In the genomic region with DNA sequence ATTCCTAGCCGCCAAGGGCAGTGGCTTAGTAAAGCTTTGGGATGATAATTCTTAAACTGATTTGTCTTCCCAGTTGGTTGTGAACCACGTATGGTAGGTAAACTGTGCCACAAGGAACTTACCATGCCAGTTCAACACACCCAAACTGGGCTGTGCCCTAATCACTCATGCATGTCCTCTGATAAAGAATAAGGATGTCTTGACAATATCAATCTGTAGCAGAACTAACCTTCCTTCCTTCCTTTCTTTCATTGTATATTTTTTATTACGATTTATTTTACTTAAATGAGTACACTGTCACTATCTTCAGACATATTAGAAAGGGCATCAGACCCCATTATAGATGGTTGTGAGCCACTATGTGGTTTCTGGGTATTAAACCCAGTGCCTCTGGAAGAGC, we compare ENCODE assay signal across 35 mouse cellular contexts.
"Had no signal": no experiment of that assay in that cellular context is flagged by ENCODE, and none has a peak within 500 bp of the region (broad histone marks: within the 10 kb centered on the region; RNA-seq: fewer than 3 reads in every experiment).

No protein-coding gene starts in this region.

- ATAC-seq: hindbrain, embryonic 16.5 days; hindbrain, postnatal 0 days; inflammation-experienced regulatory T-cells, adult 6 months; intestine, embryonic 15.5 days; intestine, postnatal 0 days had no signal

- H3K4me1 ChIP-seq: heart, embryonic 10.5 days; heart, embryonic 12.5 days; heart, embryonic 13.5 days; heart, embryonic 15.5 days; hindbrain, embryonic 10.5 days; hindbrain, embryonic 12.5 days; hindbrain, embryonic 13.5 days; hindbrain, embryonic 15.5 days; intestine, embryonic 15.5 days; kidney, embryonic 15.5 days had no signal

- H3K4me2 ChIP-seq: heart, embryonic 11.5 days; heart, embryonic 12.5 days; heart, embryonic 13.5 days; heart, embryonic 15.5 days; hindbrain, embryonic 12.5 days; hindbrain, embryonic 13.5 days; hindbrain, embryonic 14.5 days; hindbrain, embryonic 15.5 days; intestine, embryonic 15.5 days; kidney, embryonic 15.5 days had no signal

- H3K36me3 ChIP-seq: heart, embryonic 10.5 days; heart, embryonic 12.5 days; heart, embryonic 13.5 days; heart, embryonic 15.5 days; hindbrain, embryonic 10.5 days; hindbrain, embryonic 12.5 days; hindbrain, embryonic 13.5 days; hindbrain, embryonic 15.5 days; intestine, embryonic 15.5 days; kidney, embryonic 15.5 days had no signal

- H3K27ac ChIP-seq: heart, embryonic 10.5 days; heart, embryonic 13.5 days; heart, embryonic 15.5 days; hindbrain, embryonic 10.5 days; hindbrain, embryonic 12.5 days; hindbrain, embryonic 13.5 days; hindbrain, embryonic 14.5 days; hindbrain, embryonic 15.5 days; hindbrain, postnatal 0 days; intestine, embryonic 15.5 days; kidney, embryonic 15.5 days; kidney, postnatal 0 days; layer of hippocampus, adult 2 months; left cerebral cortex, adult 2 months had no signal

- H3K9me3 ChIP-seq: heart, embryonic 10.5 days; heart, embryonic 12.5 days; heart, embryonic 13.5 days; heart, embryonic 15.5 days; hindbrain, embryonic 10.5 days; hindbrain, embryonic 12.5 days; hindbrain, embryonic 13.5 days; hindbrain, embryonic 15.5 days; intestine, embryonic 15.5 days; kidney, embryonic 15.5 days had no signal

- H3K27me3 ChIP-seq: heart, embryonic 12.5 days; heart, embryonic 13.5 days; heart, embryonic 15.5 days; hindbrain, embryonic 12.5 days; hindbrain, embryonic 13.5 days; hindbrain, embryonic 15.5 days; intestine, embryonic 15.5 days; kidney, embryonic 15.5 days had no signal

- H3K9ac ChIP-seq: heart, embryonic 12.5 days; heart, embryonic 13.5 days; heart, embryonic 15.5 days; hindbrain, embryonic 12.5 days; hindbrain, embryonic 13.5 days; hindbrain, embryonic 14.5 days; hindbrain, embryonic 15.5 days; intestine, embryonic 15.5 days; kidney, embryonic 15.5 days had no signal

- DNase-seq: heart, postnatal 10 days; heart, postnatal 14 days; heart, postnatal 36 days; heart, postnatal 4 days; kidney, adult 11 months; kidney, adult 18-20 months; kidney, adult 2 months; kidney, adult 8-10 months; kidney, adult 9 months; kidney, postnatal 10 days; kidney, postnatal 14 days; kidney, postnatal 25 days; kidney, postnatal 36 days; kidney, postnatal 4 days; layer of hippocampus, adult 9-11 months; layer of hippocampus, postnatal 36 days had no signal

- H3K4me3 ChIP-seq: heart, embryonic 10.5 days; heart, embryonic 12.5 days; heart, embryonic 13.5 days; heart, embryonic 15.5 days; hindbrain, embryonic 10.5 days; hindbrain, embryonic 12.5 days; hindbrain, embryonic 13.5 days; hindbrain, embryonic 15.5 days; intestine, embryonic 15.5 days; kidney, embryonic 15.5 days; layer of hippocampus, adult 2 months; left cerebral cortex, adult 2 months had no signal
